In genomic region chr7:24269667-24270287, GRCm38 (mm10) we compare ENCODE assay signal across 8 mouse cellular contexts. TPM values are rescaled to one million over a fixed set of nuclear protein-coding genes. Genes with fewer than 3 reads are reported as not detected.
DNase-seq lines count a peak whose midpoint lies in the region; ATAC-seq lines count a peak whose summit lies in the region.

No protein-coding gene starts in this region.

- WGBS in kidney, embryonic 14.5 days, result 36% methylated on average over 7 of the region's 7 CpGs
- 36% methylated on average over 7 of the region's 7 CpGs for WGBS in embryonic facial prominence, embryonic 10.5 days
- WGBS in hindbrain, embryonic 12.5 days, result 33% methylated on average over 7 of the region's 7 CpGs
- WGBS in midbrain, embryonic 12.5 days, result 38% methylated on average over 7 of the region's 7 CpGs

- no peak overlapping the region for H3K27ac ChIP-seq in kidney, embryonic 14.5 days (ENCODE audit: low read depth, low read length)
- peak overlapping the region; percentile 86 for H3K27ac ChIP-seq in embryonic facial prominence, embryonic 10.5 days (replicated peaks)
- H3K27ac ChIP-seq in hindbrain, embryonic 12.5 days, result peak overlapping the region; percentile 80; the same call in 1 of the 2 replicates
- no peak overlapping the region for H3K27ac ChIP-seq in midbrain, embryonic 12.5 days (replicated peaks)

- H3K27me3 ChIP-seq in kidney, embryonic 14.5 days (ENCODE audit: control insufficient read depth, insufficient read depth, low read length), result no peaks in the 10 kb centered on the region
- no peaks in the 10 kb centered on the region for H3K27me3 ChIP-seq in embryonic facial prominence, embryonic 10.5 days (replicated peaks; ENCODE audit: low read depth, poor library complexity, severe bottlenecking)
- no peaks in the 10 kb centered on the region for H3K27me3 ChIP-seq in hindbrain, embryonic 12.5 days
- no peaks in the 10 kb centered on the region for H3K27me3 ChIP-seq in midbrain, embryonic 12.5 days

- H3K36me3 ChIP-seq in kidney, embryonic 14.5 days (ENCODE audit: control insufficient read depth, insufficient read depth, low read length), result peaks cover 9% of the 10 kb centered on the region
- peaks cover 21% of the 10 kb centered on the region for H3K36me3 ChIP-seq in embryonic facial prominence, embryonic 10.5 days (replicated peaks)
- peaks cover 15% of the 10 kb centered on the region for H3K36me3 ChIP-seq in hindbrain, embryonic 12.5 days
- peaks cover 14% of the 10 kb centered on the region for H3K36me3 ChIP-seq in midbrain, embryonic 12.5 days

- H3K9me3 ChIP-seq in kidney, embryonic 14.5 days (ENCODE audit: control insufficient read depth, low read length), result no peaks in the 10 kb centered on the region
- 0 out of 2 replicates have a peak, but pooled peaks cover 2% of the 10 kb centered on the region for H3K9me3 ChIP-seq in embryonic facial prominence, embryonic 10.5 days
- no peaks in the 10 kb centered on the region for H3K9me3 ChIP-seq in hindbrain, embryonic 12.5 days (replicated peaks)
- no peaks in the 10 kb centered on the region for H3K9me3 ChIP-seq in midbrain, embryonic 12.5 days

- DNase-seq in kidney, adult 8-10 months, result no peak
- DNase-seq in embryonic facial prominence, embryonic 10.5 days (ENCODE audit: low spot score), result no peak
- DNase-seq in Muller cell, postnatal 12 days (ENCODE audit: inconsistent ontology term), result no peak
- no peak for DNase-seq in gastrocnemius, postnatal 4 days (ENCODE audit: low spot score in 2 of 2)
- no peak for DNase-seq in spleen, adult 18-20 months

- ATAC-seq in kidney, embryonic 14.5 days (ENCODE audit: low FRiP score, low TSS enrichment), result peak; percentile 53
- ATAC-seq in hindbrain, embryonic 12.5 days (ENCODE audit: low FRiP score), result peak; percentile 77
- peak; percentile 59 for ATAC-seq in midbrain, embryonic 12.5 days (ENCODE audit: low FRiP score, low read depth)

- 0 out of 2 replicates have a peak, but pooled peaks cover 3% of the 10 kb centered on the region for H3K4me1 ChIP-seq in kidney, embryonic 14.5 days (ENCODE audit: control insufficient read depth, insufficient read depth, low read length)
- peaks cover 5% of the 10 kb centered on the region for H3K4me1 ChIP-seq in embryonic facial prominence, embryonic 10.5 days
- 0 out of 2 replicates have a peak, but pooled peaks cover 5% of the 10 kb centered on the region for H3K4me1 ChIP-seq in hindbrain, embryonic 12.5 days
- peaks cover 8% of the 10 kb centered on the region for H3K4me1 ChIP-seq in midbrain, embryonic 12.5 days

- H3K4me2 ChIP-seq in kidney, embryonic 14.5 days (replicated peaks; ENCODE audit: low read depth, low read length), result peak overlapping the region; percentile 74
- peak overlapping the region; percentile 77 for H3K4me2 ChIP-seq in hindbrain, embryonic 12.5 days (replicated peaks)
- peak overlapping the region; percentile 77 for H3K4me2 ChIP-seq in midbrain, embryonic 12.5 days (replicated peaks)

- H3K4me3 ChIP-seq in kidney, embryonic 14.5 days (ENCODE audit: low read length), result peak overlapping the region; percentile 70
- H3K4me3 ChIP-seq in embryonic facial prominence, embryonic 10.5 days, result peak overlapping the region; percentile 64
- peak overlapping the region; percentile 56 for H3K4me3 ChIP-seq in hindbrain, embryonic 12.5 days
- peak overlapping the region; percentile 67 for H3K4me3 ChIP-seq in midbrain, embryonic 12.5 days

- H3K9ac ChIP-seq in kidney, embryonic 14.5 days (ENCODE audit: low read depth, low read length), result peak overlapping the region; percentile 82
- H3K9ac ChIP-seq in hindbrain, embryonic 12.5 days, result peak overlapping the region; percentile 78
- peak overlapping the region; percentile 39; the same call in 1 of the 2 replicates for H3K9ac ChIP-seq in midbrain, embryonic 12.5 days (replicated peaks)

RNA-seq across cellular contexts. Expression of gene Zfp93, which starts 0.4 kb away (rescaled TPM):
- 6.3 and 11.8 TPM in 2 replicates for polyA plus RNA-seq in kidney, embryonic 14.5 days (2014; fragmentation: Nextera tagmentation; extraction: Ambion mirVana)
- polyA plus RNA-seq in embryonic facial prominence, embryonic 10.5 days (2016; fragmentation: Nextera tagmentation; extraction: Ambion mirVana), result 8.2 and 8.6 TPM in 2 replicates
- polyA plus RNA-seq in hindbrain, embryonic 12.5 days (2016; fragmentation: Nextera tagmentation; extraction: Ambion mirVana), result 7.3 and 8.7 TPM in 2 replicates
- 7.1 and 7.7 TPM in 2 replicates for polyA plus RNA-seq in midbrain, embryonic 12.5 days (2016; fragmentation: Nextera tagmentation; extraction: Ambion mirVana)
- 1 to 10 TPM; 3.9 to 5.5 TPM for total RNA-seq in gastrocnemius, postnatal 4 days (2021)

RNA-seq across cellular contexts. Expression of gene Zfp108, which starts 15.2 kb away (rescaled TPM):
- 1.6 and 3.5 TPM in 2 replicates for polyA plus RNA-seq in kidney, embryonic 14.5 days (2014; fragmentation: Nextera tagmentation; extraction: Ambion mirVana)
- polyA plus RNA-seq in embryonic facial prominence, embryonic 10.5 days (2016; fragmentation: Nextera tagmentation; extraction: Ambion mirVana), result 2.4 and 3.1 TPM in 2 replicates
- polyA plus RNA-seq in hindbrain, embryonic 12.5 days (2016; fragmentation: Nextera tagmentation; extraction: Ambion mirVana), result 4.4 and 5.4 TPM in 2 replicates
- 3.8 and 4.8 TPM in 2 replicates for polyA plus RNA-seq in midbrain, embryonic 12.5 days (2016; fragmentation: Nextera tagmentation; extraction: Ambion mirVana)
- 1 to 10 TPM; 2.1 to 2.2 TPM for total RNA-seq in gastrocnemius, postnatal 4 days (2021)

RNA-seq across cellular contexts. Expression of gene Zfp61, which starts 31.3 kb away (rescaled TPM):
- 31.3 and 39.5 TPM in 2 replicates for polyA plus RNA-seq in kidney, embryonic 14.5 days (2014; fragmentation: Nextera tagmentation; extraction: Ambion mirVana)
- 46.4 and 47.7 TPM in 2 replicates for polyA plus RNA-seq in embryonic facial prominence, embryonic 10.5 days (2016; fragmentation: Nextera tagmentation; extraction: Ambion mirVana)
- 45.0 and 46.4 TPM in 2 replicates for polyA plus RNA-seq in hindbrain, embryonic 12.5 days (2016; fragmentation: Nextera tagmentation; extraction: Ambion mirVana)
- 45.1 and 45.4 TPM in 2 replicates for polyA plus RNA-seq in midbrain, embryonic 12.5 days (2016; fragmentation: Nextera tagmentation; extraction: Ambion mirVana)
- 1 to 10 TPM; 8.7 to 8.9 TPM for total RNA-seq in gastrocnemius, postnatal 4 days (2021)

RNA-seq across cellular contexts. Expression of gene Zfp109, which starts 32.4 kb away (rescaled TPM):
- polyA plus RNA-seq in kidney, embryonic 14.5 days (2014; fragmentation: Nextera tagmentation; extraction: Ambion mirVana), result 1.7 and 5.0 TPM in 2 replicates
- 5.7 and 6.7 TPM in 2 replicates for polyA plus RNA-seq in embryonic facial prominence, embryonic 10.5 days (2016; fragmentation: Nextera tagmentation; extraction: Ambion mirVana)
- polyA plus RNA-seq in hindbrain, embryonic 12.5 days (2016; fragmentation: Nextera tagmentation; extraction: Ambion mirVana), result 4.9 and 5.5 TPM in 2 replicates
- polyA plus RNA-seq in midbrain, embryonic 12.5 days (2016; fragmentation: Nextera tagmentation; extraction: Ambion mirVana), result 3.8 and 5.2 TPM in 2 replicates
- total RNA-seq in gastrocnemius, postnatal 4 days (2021), result 1 to 10 TPM; 2.1 to 2.2 TPM

RNA-seq across cellular contexts. Expression of gene Zfp94, which starts 46.7 kb away (rescaled TPM):
- 9.6 and 10.3 TPM in 2 replicates for polyA plus RNA-seq in kidney, embryonic 14.5 days (2014; fragmentation: Nextera tagmentation; extraction: Ambion mirVana)
- 13.8 and 13.9 TPM in 2 replicates for polyA plus RNA-seq in embryonic facial prominence, embryonic 10.5 days (2016; fragmentation: Nextera tagmentation; extraction: Ambion mirVana)
- polyA plus RNA-seq in hindbrain, embryonic 12.5 days (2016; fragmentation: Nextera tagmentation; extraction: Ambion mirVana), result 15.6 and 18.2 TPM in 2 replicates
- polyA plus RNA-seq in midbrain, embryonic 12.5 days (2016; fragmentation: Nextera tagmentation; extraction: Ambion mirVana), result 16.6 and 18.1 TPM in 2 replicates
- 1 to 10 TPM; 4.0 to 4.2 TPM for total RNA-seq in gastrocnemius, postnatal 4 days (2021)

Comparison
In these comparisons a context has a peak if more than half of its experiments do, and no peak if none do; other contexts are left out.
1. H3K27ac ChIP-seq: peak in embryonic facial prominence, embryonic 10.5 days (single experiment) and hindbrain, embryonic 12.5 days (single experiment); none in kidney, embryonic 14.5 days (single experiment) and midbrain, embryonic 12.5 days (single experiment).
2. Peak in every context shown above with its lines, with median percentiles within 50 percentile points of each other: ATAC-seq, H3K4me2 ChIP-seq, H3K4me3 ChIP-seq and H3K9ac ChIP-seq.